Mouse (Mus musculus) lung, adult 2 months (tissue): ENCODE results near the gene Zfp979. TPM values are rescaled to one million over a fixed set of nuclear protein-coding genes. Genes with fewer than 3 reads are reported as not detected.
"Not testable (repeated sequence)": the region's sequence is repeated elsewhere in the genome, so short reads cannot be mapped to it uniquely, and the experiment has no call there.

ENCODE experiments used
- DNase-seq: peaks from one replicate; pipeline ENCODE4 v3.0.0; 2022
- H3K4me1 ChIP-seq: fragments of 200-500 bp; 2 replicates; pipeline ENCODE4 v1.6.1; 2011; ENCODE audit warnings: low read length; ENCODE audit not compliant: control insufficient read depth, insufficient read depth
- H3K4me3 ChIP-seq: fragments of 200-500 bp; replicated peaks from 2 replicates; pipeline ENCODE3; 2011; ENCODE audit warnings: low read depth, mild to moderate bottlenecking, control low read depth, low read length; ENCODE audit errors: extremely low read depth
- CTCF ChIP-seq: fragments of 200-500 bp; IDR thresholded peaks from 2 replicates; pipeline ENCODE4 v1.5.1; 2011; ENCODE audit warnings: mild to moderate bottlenecking, low read length, control low read depth; ENCODE audit not compliant: insufficient read depth
- POLR2A ChIP-seq: fragments of 200-500 bp; IDR thresholded peaks from 2 replicates; pipeline ENCODE4 v1.6.1; 2011; ENCODE audit warnings: low read depth, mild to moderate bottlenecking, control low read depth, low read length, borderline replicate concordance; ENCODE audit errors: extremely low read depth
- WGBS: fragments of 180-500 bp; shearing (Covaris S2); methylation state at CpG from one replicate; pipeline ENCODE4 v1.1.7; 2018; 5-methylcytosine and 5-hydroxymethylcytosine counted together
- polyA plus RNA-seq: library from polyadenylated mRNA; depleted of rRNA; stranded (reverse); fragments of >200 nt; gene quantifications from 2 replicates; pipeline ENCODE4 v1.2.3, GENCODE M21; 2012; rRNA removed

Gene Zfp979
- polyA plus RNA-seq, 1 experiment: 0.33 TPM

- TF ChIP-seq POLR2A (no peak), CTCF (no peak)
- DNase-seq: no peak
- 55% methylated on average over 1 of the region's 1 CpGs for WGBS
- no peaks in the 10 kb centered on the region for H3K4me1 ChIP-seq
- no peak overlapping the region for H3K4me3 ChIP-seq
These were observed 55.5 kb downstream of the Zfp979 start for GRCm38 (mm10) chr4:147586511-147587473.

GRCm38 (mm10) chr4:147579371-147579770 is 62.9 kb downstream of the Zfp979 start:
- not testable (repeated sequence) for H3K4me1 ChIP-seq, H3K4me3 ChIP-seq, DNase-seq
- 89% methylated on average over 4 of the region's 4 CpGs for WGBS

DNA sequence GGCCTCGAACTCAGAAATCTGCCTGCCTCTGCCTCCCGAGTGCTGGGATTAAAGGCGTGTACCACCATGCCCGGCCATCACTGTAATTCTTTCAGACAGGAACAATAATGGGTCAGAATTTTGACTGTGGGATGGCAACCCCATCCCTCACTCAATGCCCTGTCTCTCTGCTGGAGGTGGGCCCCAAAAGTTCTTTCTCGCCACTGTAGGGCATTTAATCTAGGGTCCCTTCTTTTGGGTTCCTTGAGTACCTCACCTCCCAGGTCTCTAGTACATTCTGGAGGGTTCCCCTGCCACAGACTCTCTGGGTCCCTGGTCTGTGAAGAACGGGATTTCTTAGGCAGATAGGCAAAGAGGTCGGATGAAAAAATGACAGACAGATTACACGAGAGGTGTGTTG is 71.2 kb downstream of the Zfp979 start:
- DNase-seq, H3K4me1 ChIP-seq, H3K4me3 ChIP-seq: not testable (repeated sequence)
- 77% methylated on average over 8 of the region's 8 CpGs for WGBS

GRCm38 (mm10) chr4:147565426-147566220 is 76.7 kb downstream of the Zfp979 start:
- no peaks in the 10 kb centered on the region for H3K4me1 ChIP-seq
- no peak for TF ChIP-seq POLR2A
- no peak for TF ChIP-seq CTCF
- WGBS: 67% methylated on average over 6 of the region's 6 CpGs
- DNase-seq: no peak
- no peak overlapping the region for H3K4me3 ChIP-seq

Other genes with a start within 250 kb of the Zfp979 start
- gene Zfp982, start 150.1 kb downstream of the Zfp979 start, polyA plus RNA-seq: 0.15 and 0.31 TPM in 2 replicates
- 0.04 TPM in 1 of 2 replicates, not detected in the other for gene Gm16503, start 102.3 kb downstream of the Zfp979 start, polyA plus RNA-seq
- not detected in 2 replicates for gene Zfp985, start 89.2 kb downstream of the Zfp979 start, polyA plus RNA-seq
- gene Zfp534, start 60.0 kb upstream of the Zfp979 start, polyA plus RNA-seq: not detected in 2 replicates
- 0.37 and 1.5 TPM in 2 replicates for gene Zfp984, start 167.3 kb upstream of the Zfp979 start, polyA plus RNA-seq
- gene Zfp933, start 205.9 kb upstream of the Zfp979 start, polyA plus RNA-seq: 0.67 and 1.1 TPM in 2 replicates
- 45.1 and 70.3 TPM in 2 replicates for gene Miip, start 226.3 kb upstream of the Zfp979 start, polyA plus RNA-seq
- 0.84 and 1.9 TPM in 2 replicates for gene Fv1, start 226.5 kb upstream of the Zfp979 start, polyA plus RNA-seq